Mouse (Mus musculus): ENCODE data around the gene Gm20716.

DNA sequence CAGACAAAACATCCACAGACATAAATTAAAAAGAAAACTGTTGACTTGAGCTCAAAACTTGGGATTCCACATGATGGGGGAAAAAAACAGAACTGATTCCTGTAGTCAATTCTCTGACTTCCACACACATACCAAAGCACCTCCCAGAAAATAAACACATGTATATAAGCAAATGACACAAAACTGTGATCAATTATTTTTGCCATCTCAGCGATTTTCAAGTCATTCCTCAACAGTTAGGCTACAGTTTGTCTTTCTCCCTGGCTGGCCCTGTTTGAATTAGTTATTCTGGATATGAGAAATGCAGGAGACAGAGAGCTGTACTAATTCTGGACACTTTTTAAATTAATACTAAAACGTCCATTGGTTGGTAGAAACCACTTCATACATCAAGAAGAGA, 36.5 kb downstream of the Gm20716 start:
- TF ChIP-seq POLR2A (IDR thresholded peaks at IDR 0.05; ENCODE audit: extremely low read depth, insufficient read depth, low read length), result no peak
- no peak for TF ChIP-seq CTCF (IDR thresholded peaks at IDR 0.05; ENCODE audit: extremely low read depth, insufficient read depth, low read length)
